Mouse (Mus musculus) cerebellum, postnatal 36 days (tissue): ENCODE measurements at regions not wholly inside any gene's neighbourhood (a gene's known extent, or its start where the extent isn't known, plus 50 kb on each side); places are given as distances from the start of the nearest gene placed in this dataset.
"Not testable (repeated sequence)": the region's sequence is repeated elsewhere in the genome, so short reads cannot be mapped to it uniquely, and the experiment has no call there.

ENCODE experiments used
- DNase-seq, 2 experiments: peaks; one replicate each; pipeline ENCODE4 v3.0.0; 2021 to 2022; ENCODE audit warnings: mixed read lengths in 2 of 2

DNA sequence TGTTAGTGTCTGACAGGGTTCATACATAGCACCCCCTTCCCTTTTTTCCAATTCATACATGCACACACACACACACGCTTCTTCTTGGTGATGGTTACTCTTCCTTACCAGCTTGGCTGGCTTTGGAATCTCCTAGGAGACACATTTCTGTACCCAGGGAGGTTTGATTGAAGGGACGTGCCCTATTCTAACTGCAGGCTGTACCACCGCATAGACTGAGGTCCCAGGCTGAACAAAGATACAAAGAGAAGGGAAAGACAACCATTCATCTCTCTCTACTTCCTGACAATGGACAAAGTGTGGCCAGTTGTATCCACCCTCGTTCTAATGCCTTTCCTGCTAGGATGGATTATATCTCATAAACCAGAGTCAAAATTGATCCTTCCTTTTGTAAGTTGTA lies 100.0 kb downstream of the Raet1d start:
- not testable (repeated sequence) for DNase-seq

DNA sequence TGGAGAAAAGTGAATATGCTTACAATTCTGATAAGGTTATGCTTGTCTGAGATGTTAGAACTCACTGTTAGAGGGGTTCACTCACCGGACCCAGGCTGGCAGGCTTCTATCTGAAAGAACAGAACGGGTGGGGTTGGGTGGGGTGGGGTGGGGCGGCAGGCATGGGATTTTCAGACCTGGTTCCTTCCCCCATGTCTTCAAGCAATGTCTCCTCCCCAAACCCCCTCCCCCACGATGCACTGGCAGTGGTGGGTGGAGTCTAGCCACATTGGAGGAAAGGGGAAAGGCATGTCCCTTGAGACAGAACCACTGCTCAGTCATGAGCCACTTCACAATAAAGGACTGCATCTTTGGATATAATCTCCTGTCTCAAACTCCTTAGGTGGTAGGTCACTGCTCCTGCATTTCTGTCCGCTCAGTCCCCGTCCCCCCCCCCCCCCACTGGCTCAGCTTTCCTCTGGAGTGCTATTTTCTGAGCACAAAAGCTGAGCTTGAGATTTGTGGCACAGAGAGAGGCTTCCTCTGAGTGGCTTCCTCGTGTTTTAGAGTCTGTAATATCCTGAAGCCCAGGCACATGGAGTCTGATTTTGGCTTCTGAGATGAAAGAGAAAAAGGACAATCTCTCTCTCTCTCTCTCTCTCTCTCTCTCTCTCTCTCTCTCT lies 100.6 kb downstream of the Raet1d start:
- DNase-seq: not testable (repeated sequence)

DNA sequence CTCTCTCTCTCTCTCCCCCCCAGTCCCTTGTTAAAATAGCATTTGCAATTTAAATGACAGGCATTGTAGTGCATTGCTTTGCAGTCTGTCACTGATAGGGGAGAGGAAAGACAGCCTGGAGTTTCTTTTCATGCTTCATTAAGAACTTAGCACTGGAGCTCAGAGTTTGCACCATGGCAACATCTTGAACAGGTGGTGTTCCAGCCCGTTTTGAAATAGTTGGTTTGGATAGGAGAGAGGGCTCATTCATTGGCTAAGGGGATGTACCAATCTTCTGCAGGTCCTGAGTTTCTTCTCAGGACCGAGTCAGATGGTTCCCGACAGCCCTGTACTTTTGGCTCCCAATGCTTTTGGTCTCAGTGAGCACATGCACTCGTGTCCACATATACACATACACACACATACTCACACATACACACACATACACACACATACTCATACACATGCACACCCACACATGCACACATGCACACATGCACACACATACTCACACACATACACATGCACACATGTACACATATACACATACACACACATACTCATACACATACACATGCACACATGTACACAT lies 101.2 kb downstream of the Raet1d start:
- not testable (repeated sequence) for DNase-seq

DNA sequence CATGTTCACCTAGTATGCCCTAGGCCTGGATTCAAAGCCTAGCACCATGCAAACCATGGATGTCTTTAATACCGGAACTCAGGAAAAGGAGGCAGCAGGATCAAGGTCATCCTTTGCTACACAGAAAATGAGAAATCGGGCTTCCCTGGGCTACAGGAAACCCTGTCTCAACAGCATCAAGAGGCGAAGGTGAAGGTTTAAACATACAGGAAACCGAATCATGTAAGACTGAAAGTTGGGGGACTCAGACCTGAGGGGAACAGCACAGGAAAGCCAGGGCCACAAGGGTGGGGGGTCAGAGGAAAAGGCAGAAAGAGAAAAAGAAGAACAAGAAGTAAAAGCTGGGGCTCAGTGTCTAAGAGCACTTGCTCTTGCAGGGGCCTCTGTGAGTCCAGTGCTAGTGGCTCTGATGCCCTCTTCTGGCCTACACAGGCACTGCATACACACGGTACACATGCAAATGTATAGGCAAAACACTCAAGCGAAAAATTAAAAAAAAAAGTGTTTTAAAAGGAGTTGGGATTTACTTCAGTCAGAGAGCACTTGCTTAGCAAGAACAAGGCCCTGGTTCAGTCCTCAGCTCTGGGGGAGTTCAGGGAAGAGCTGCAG lies 111.5 kb downstream of the Raet1d start:
- not testable (repeated sequence) for DNase-seq

DNA sequence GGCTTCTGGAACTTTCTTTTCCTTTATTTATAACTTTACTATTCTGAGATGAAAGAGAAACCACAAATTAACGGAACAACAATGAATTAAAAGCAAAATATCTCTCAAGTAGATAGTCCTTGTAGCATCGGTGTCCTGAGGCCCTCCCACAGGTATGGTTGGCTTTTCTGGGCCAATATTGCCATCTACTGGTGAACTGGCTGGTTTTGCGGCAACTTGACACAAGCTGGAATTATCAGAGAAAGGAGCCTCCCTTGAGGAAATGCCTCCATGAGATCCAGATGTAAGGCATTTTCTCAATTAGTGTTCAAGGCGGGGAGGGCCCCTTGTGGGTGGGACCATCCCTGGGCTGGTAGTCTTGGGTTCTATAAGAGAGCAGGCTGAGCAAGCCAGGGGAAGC lies 119.5 kb downstream of the Raet1d start:
- peak; percentile 19 to 35 for DNase-seq

DNA sequence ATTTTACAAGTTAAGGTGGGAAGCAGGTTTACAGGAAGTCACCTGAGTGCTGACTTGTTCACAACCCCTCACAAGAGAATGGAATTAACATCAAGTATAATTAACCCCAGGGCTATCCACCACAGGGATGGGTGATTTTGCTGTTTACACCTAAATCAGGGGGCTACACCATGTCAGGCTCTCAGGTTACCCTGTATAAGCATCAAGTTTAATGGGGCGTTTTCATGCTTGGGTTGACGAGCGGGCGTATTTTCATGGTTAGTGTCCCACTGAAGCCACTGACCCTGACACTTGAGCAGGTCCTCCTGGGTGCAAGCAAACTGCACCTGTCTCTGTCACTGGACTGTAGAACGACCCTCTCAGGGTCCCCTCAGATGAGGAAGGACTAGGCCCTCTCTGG lies 126.7 kb downstream of the Raet1d start:
- not testable (repeated sequence) for DNase-seq

DNA sequence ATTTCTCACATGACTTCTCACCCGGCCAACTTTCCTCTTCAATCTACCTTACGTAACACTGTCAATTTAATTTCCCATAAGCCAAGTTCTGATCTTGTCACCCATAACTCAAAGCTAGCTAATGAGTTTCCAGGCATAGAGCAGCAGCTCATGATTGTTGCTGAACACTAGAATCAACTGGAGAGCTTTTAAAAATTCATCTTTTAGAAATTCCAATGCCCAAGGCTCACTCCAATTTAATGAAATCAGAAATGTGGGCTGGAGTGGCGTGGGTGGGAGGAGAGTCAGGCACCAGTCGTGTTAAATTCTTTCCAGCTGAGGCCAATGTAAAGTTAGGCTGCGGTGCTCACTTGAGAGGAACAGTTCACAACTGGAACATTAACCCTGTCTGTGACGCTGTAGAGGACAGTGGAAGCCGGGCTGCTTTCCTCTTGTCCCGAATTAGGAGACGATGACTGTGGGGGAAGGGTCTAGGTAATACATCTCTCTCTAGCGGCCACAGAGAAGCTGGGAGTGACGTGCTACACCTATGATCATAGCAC lies 131.5 kb downstream of the Raet1d start:
- DNase-seq: not testable (repeated sequence)

DNA sequence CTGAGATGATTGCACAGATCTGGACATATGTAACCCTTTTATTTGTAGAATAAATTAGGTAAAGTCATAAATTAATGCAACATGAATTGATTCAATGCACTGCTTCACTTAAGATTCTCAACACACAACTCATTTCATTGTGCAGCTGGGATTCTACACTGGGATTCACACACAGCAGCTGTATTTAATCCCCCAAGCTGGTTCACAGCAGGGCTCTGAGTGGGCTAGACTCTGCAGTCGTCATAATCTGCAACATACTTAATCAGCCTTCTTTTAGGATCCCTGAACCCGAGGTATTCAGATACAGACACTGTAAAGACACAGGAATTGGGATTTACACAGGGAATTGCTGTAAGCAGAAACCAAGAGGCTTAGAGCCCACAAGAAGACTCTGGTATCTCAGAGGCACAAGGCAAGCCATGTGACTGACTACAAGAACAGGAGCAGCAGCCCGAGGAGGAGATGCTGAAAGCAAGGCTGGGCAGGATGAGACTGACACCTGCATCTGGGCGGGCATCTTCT lies 135.7 kb downstream of the Raet1d start:
- no peak for DNase-seq
